Mouse (Mus musculus) G1E (cell line): ENCODE results near the gene Fam187a.

Experiments
- CTCF ChIP-seq: IDR thresholded peaks from 2 replicates; pipeline ENCODE4 v1.5.1; 2012; ENCODE audit warnings: low read depth, low read length, inconsistent platforms, mixed read lengths
- GATA1 ChIP-seq: IDR thresholded peaks from 2 replicates; pipeline ENCODE4 v1.6.1; 2012; ENCODE audit warnings: borderline replicate concordance, low read length, inconsistent platforms, mixed read lengths
- POLR2AphosphoS5 ChIP-seq: IDR thresholded peaks from 2 replicates; pipeline ENCODE4 v1.6.1; 2012; ENCODE audit warnings: low read depth, low read length, inconsistent platforms; ENCODE audit not compliant: insufficient replicate concordance

GRCm38 (mm10) chr11:102851883-102852282, 33.1 kb upstream of the Fam187a start:
- TF ChIP-seq CTCF (no peak), GATA1 (no peak), POLR2AphosphoS5 (no peak)
